Mouse (Mus musculus) lung, adult 18-20 months (tissue): Measurements from ENCODE around the gene Chchd6.

ENCODE experiments used
- DNase-seq, 2 experiments: peaks; one replicate each; pipeline ENCODE4 v3.0.0; 2022; ENCODE audit warnings: mixed read lengths in 2 of 2

Chchd6 gene

GRCm38 (mm10) chr6:89595018-89595776 lies at the start of gene Chchd6:
TSS of gene Chchd6 (minus strand) at chr6:89595652.
- peak; percentile 94 to 96 for DNase-seq

GRCm38 (mm10) chr6:89644271-89645075 lies 49.0 kb upstream of the Chchd6 start:
- DNase-seq, result peak; percentile 95 to 96

GRCm38 (mm10) chr6:89643798-89644270 lies 48.4 kb upstream of the Chchd6 start, which contains the start of gene Txnrd3:
TSS of gene Txnrd3 (plus strand) at chr6:89643988.
- peak; percentile 94 to 95 for DNase-seq

GRCm38 (mm10) chr6:89639025-89639424 lies 43.6 kb upstream of the Chchd6 start:
- peak in 1 of 2 experiments; percentile 20 for DNase-seq

GRCm38 (mm10) chr6:89637977-89638376 lies 42.5 kb upstream of the Chchd6 start:
- no peak for DNase-seq

GRCm38 (mm10) chr6:89634400-89634799 lies 38.9 kb upstream of the Chchd6 start:
- DNase-seq, result no peak

- no peak for DNase-seq
Measured at GRCm38 (mm10) chr6:89633115-89633514, 37.7 kb upstream of the Chchd6 start.

- peak; percentile 83 to 87 for DNase-seq
Measured at GRCm38 (mm10) chr6:89631809-89632562, 36.5 kb upstream of the Chchd6 start.

- no peak for DNase-seq
Measured at GRCm38 (mm10) chr6:89628045-89628785, 32.8 kb upstream of the Chchd6 start.

- no peak for DNase-seq
Measured at GRCm38 (mm10) chr6:89622647-89623046, 27.2 kb upstream of the Chchd6 start.

- DNase-seq, result no peak
Measured at GRCm38 (mm10) chr6:89615373-89615755, 19.9 kb upstream of the Chchd6 start.

- no peak for DNase-seq
Measured at GRCm38 (mm10) chr6:89614596-89615372, 19.3 kb upstream of the Chchd6 start.

GRCm38 (mm10) chr6:89614107-89614471 lies 18.6 kb upstream of the Chchd6 start:
- DNase-seq, result no peak

- DNase-seq, result no peak
Measured at GRCm38 (mm10) chr6:89613336-89614106, 18.1 kb upstream of the Chchd6 start.

GRCm38 (mm10) chr6:89607999-89608398 lies 12.5 kb upstream of the Chchd6 start:
- no peak for DNase-seq

GRCm38 (mm10) chr6:89606096-89606495 lies 10.6 kb upstream of the Chchd6 start:
- no peak for DNase-seq

GRCm38 (mm10) chr6:89596510-89596909 lies 1.1 kb upstream of the Chchd6 start:
- DNase-seq, result no peak

GRCm38 (mm10) chr6:89595777-89596146 lies 310 bp upstream of the Chchd6 start:
- no peak for DNase-seq

- DNase-seq, result no peak
Measured at GRCm38 (mm10) chr6:89592016-89592415, 3.4 kb downstream of the Chchd6 start.

GRCm38 (mm10) chr6:89591531-89591930 lies 3.9 kb downstream of the Chchd6 start:
- no peak for DNase-seq

- no peak for DNase-seq
Measured at GRCm38 (mm10) chr6:89585696-89586095, 9.8 kb downstream of the Chchd6 start.
